Mouse (Mus musculus) hindbrain, embryonic 15.5 days (tissue): ENCODE results near the gene Dhx37. TPM values are rescaled to one million over a fixed set of nuclear protein-coding genes. Genes with fewer than 3 reads are reported as not detected.
A peak's percentile ranks its signal among the peaks of the same experiment; 100 is the strongest.
"Not testable (repeated sequence)": the region's sequence is repeated elsewhere in the genome, so short reads cannot be mapped to it uniquely, and the experiment has no call there.

Experiments
- ATAC-seq: fragments of 200-750 bp; cut with Nextera tagmentation; 2 replicates; pipeline ENCODE4 v1.8.0; 2017; ENCODE audit warnings: low read depth, moderate number of reproducible peaks, moderate TSS enrichment; ENCODE audit not compliant: low FRiP score
- H3K27ac ChIP-seq: fragments of 300-500 bp; sonication (generic); replicated peaks from 2 replicates; pipeline ENCODE4 v1.5.1; 2015; ENCODE audit warnings: mild to moderate bottlenecking, inconsistent platforms
- H3K27me3 ChIP-seq: fragments of 300-500 bp; sonication (generic); 2 replicates; pipeline ENCODE4 v1.6.1; 2015; ENCODE audit warnings: control low read depth, inconsistent platforms
- H3K36me3 ChIP-seq: fragments of 300-500 bp; sonication (generic); 2 replicates; pipeline ENCODE4 v1.6.1; 2015; ENCODE audit warnings: control low read depth, inconsistent platforms
- H3K4me1 ChIP-seq: fragments of 300-500 bp; sonication (generic); replicated peaks from 2 replicates; pipeline ENCODE4 v1.6.1; 2015; ENCODE audit warnings: control low read depth, inconsistent platforms
- H3K4me2 ChIP-seq: fragments of 300-500 bp; sonication (generic); 2 replicates; pipeline ENCODE4 v1.6.1; 2015; ENCODE audit warnings: moderate library complexity, mild to moderate bottlenecking, inconsistent platforms
- H3K4me3 ChIP-seq: fragments of 300-500 bp; sonication (generic); 2 replicates; pipeline ENCODE4 v1.5.1; 2015; ENCODE audit warnings: mild to moderate bottlenecking, inconsistent platforms
- H3K9ac ChIP-seq: fragments of 300-500 bp; sonication (generic); 2 replicates; pipeline ENCODE4 v1.6.1; 2015; ENCODE audit warnings: inconsistent platforms
- H3K9me3 ChIP-seq: fragments of 300-500 bp; sonication (generic); 2 replicates; pipeline ENCODE4 v1.6.1; 2016; ENCODE audit warnings: control low read depth, inconsistent platforms
- WGBS: fragments of 180-500 bp; shearing (Covaris S2); methylation state at CpG from one replicate; pipeline ENCODE4 v1.1.7; 2015; 5-methylcytosine and 5-hydroxymethylcytosine counted together
- polyA plus RNA-seq: library from polyadenylated mRNA; unstranded; fragments of >200 nt; fragmentation: Nextera tagmentation; extraction: Ambion mirVana; gene quantifications from 2 replicates; pipeline ENCODE4 v1.2.1, GENCODE M21; 2015

Dhx37 gene
- polyA plus RNA-seq, 1 experiment from 2014 or later = 10.9 TPM

- H3K4me3 ChIP-seq = no peak overlapping the region
- peaks cover 8% of the 10 kb centered on the region for H3K4me1 ChIP-seq
- 90% methylated on average over 3 of the region's 3 CpGs for WGBS
- ATAC-seq = no peak
- H3K4me2 ChIP-seq = no peak overlapping the region
- H3K9ac ChIP-seq = no peak overlapping the region
- no peak overlapping the region for H3K27ac ChIP-seq
- H3K9me3 ChIP-seq = no peaks in the 10 kb centered on the region
- H3K27me3 ChIP-seq = no peaks in the 10 kb centered on the region
- 0 out of 2 replicates have a peak, but pooled peaks cover 7% of the 10 kb centered on the region for H3K36me3 ChIP-seq
Measured at GRCm38 (mm10) chr5:125448026-125448425, 14.1 kb upstream of the Dhx37 start.

GRCm38 (mm10) chr5:125446344-125446743 is 12.4 kb upstream of the Dhx37 start:
- 70% methylated on average over 7 of the region's 7 CpGs for WGBS
- no peak for ATAC-seq

DNA sequence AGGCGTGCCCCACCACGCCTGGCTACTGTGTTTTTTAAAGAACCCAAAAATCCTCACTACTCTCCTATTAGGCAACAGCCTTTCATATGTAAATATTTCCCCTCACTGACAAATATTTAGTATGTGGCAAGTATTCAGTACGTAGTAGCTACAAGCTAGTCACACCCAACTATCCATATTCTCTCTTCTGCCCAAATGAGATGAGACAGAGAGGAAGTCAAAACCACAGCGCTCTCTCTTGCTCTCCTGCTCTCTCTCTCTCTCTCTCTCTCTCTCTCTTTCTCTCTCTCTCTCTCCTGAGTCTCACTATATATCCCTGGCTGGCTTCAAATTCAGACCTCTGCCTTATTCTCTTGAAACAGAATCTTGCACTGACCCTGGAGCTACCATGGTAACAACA is 10.6 kb upstream of the Dhx37 start:
- H3K27ac ChIP-seq = no peak overlapping the region
- H3K9ac ChIP-seq = no peak overlapping the region
- H3K4me3 ChIP-seq = no peak overlapping the region
- no peak for ATAC-seq
- no peaks in the 10 kb centered on the region for H3K27me3 ChIP-seq
- 91% methylated on average over 4 of the region's 4 CpGs for WGBS
- H3K4me2 ChIP-seq = no peak overlapping the region
- H3K9me3 ChIP-seq = no peaks in the 10 kb centered on the region
- peaks cover 23% of the 10 kb centered on the region for H3K4me1 ChIP-seq
- no peaks in the 10 kb centered on the region for H3K36me3 ChIP-seq

More at GRCm38 (mm10) chr5:125446344-125446743, 12.4 kb upstream of the Dhx37 start:
- no peak overlapping the region for H3K9ac ChIP-seq
- H3K27me3 ChIP-seq = no peaks in the 10 kb centered on the region
- peaks cover 19% of the 10 kb centered on the region for H3K4me1 ChIP-seq
- no peaks in the 10 kb centered on the region for H3K36me3 ChIP-seq
- no peak overlapping the region for H3K27ac ChIP-seq
- H3K4me2 ChIP-seq = no peak overlapping the region
- no peak overlapping the region for H3K4me3 ChIP-seq
- H3K9me3 ChIP-seq = no peaks in the 10 kb centered on the region

DNA sequence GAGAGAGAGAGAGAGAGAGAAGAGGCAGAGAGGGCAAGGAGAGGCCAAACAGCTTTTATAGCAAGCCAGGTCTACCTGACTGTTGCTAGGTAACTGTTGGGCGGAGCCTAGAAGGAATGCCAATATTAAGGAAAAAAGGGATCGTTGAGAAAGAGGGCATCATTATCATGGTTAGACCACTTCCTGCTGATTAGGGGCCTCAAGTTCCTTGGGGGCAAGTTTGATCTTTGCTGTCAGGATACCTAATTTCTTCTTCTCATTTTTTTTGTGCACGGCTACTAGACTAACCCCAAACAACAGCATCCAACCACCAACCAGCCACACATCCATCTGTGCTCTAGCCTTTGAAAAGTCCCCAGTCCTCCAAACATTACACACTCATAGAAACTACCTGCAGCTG is 10.0 kb upstream of the Dhx37 start:
- no peak for ATAC-seq
- H3K27ac ChIP-seq = no peak overlapping the region
- no peaks in the 10 kb centered on the region for H3K9me3 ChIP-seq
- no peak overlapping the region for H3K9ac ChIP-seq
- peaks cover 23% of the 10 kb centered on the region for H3K4me1 ChIP-seq
- H3K27me3 ChIP-seq = no peaks in the 10 kb centered on the region
- H3K4me2 ChIP-seq = no peak overlapping the region
- 83% methylated on average over 3 of the region's 3 CpGs for WGBS
- H3K4me3 ChIP-seq = no peak overlapping the region
- no peaks in the 10 kb centered on the region for H3K36me3 ChIP-seq

DNA sequence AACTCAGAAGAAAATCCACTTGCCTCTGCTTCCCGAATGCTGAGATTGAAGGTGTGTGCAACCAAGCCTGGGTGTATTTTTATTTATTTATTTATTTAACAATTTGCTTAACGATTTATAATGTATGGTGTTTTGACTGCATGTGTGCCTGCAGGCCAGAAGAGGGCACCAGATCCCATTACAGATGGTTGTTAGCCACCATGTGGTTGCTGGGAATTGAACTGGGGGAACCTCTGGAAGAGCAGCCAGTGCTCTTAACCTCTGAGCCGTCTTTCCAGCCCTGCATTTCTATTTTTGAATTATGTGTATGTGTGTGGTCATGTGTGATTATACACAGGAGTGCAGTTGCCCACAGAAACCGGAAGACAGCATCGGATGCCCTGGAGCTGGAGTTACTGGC is 9.4 kb upstream of the Dhx37 start:
- no peak overlapping the region for H3K4me2 ChIP-seq
- H3K9me3 ChIP-seq = no peaks in the 10 kb centered on the region
- no peak overlapping the region for H3K4me3 ChIP-seq
- H3K27ac ChIP-seq = no peak overlapping the region
- H3K4me1 ChIP-seq = peaks cover 23% of the 10 kb centered on the region
- no peak for ATAC-seq
- H3K36me3 ChIP-seq = no peaks in the 10 kb centered on the region
- H3K9ac ChIP-seq = no peak overlapping the region
- H3K27me3 ChIP-seq = no peaks in the 10 kb centered on the region
- WGBS = 88% methylated on average over 5 of the region's 5 CpGs

GRCm38 (mm10) chr5:125442136-125442995 is 8.4 kb upstream of the Dhx37 start:
- no peaks in the 10 kb centered on the region for H3K27me3 ChIP-seq
- peak overlapping the region; percentile 94 for H3K4me3 ChIP-seq
- H3K4me2 ChIP-seq = peak overlapping the region; percentile 73
- no peaks in the 10 kb centered on the region for H3K36me3 ChIP-seq
- H3K4me1 ChIP-seq = peaks cover 23% of the 10 kb centered on the region
- ATAC-seq = peak; percentile 24; the same call in 1 of the 2 replicates
- no peaks in the 10 kb centered on the region for H3K9me3 ChIP-seq
- H3K27ac ChIP-seq = peak overlapping the region; percentile 82
- 25% methylated on average over 27 of the region's 27 CpGs for WGBS
- H3K9ac ChIP-seq = peak overlapping the region; percentile 90

- WGBS = 0% methylated on average over 70 of the region's 97 CpGs
- H3K36me3 ChIP-seq = no peaks in the 10 kb centered on the region
- peak; percentile 90 for ATAC-seq
- no peaks in the 10 kb centered on the region for H3K27me3 ChIP-seq
- peak within 1 kb of the TSS; percentile 82 for H3K27ac ChIP-seq
- H3K4me2 ChIP-seq = peak within 1 kb of the TSS; percentile 73
- H3K4me1 ChIP-seq = peaks cover 23% of the 10 kb centered on the region
- peak within 1 kb of the TSS; percentile 94 for H3K4me3 ChIP-seq
- H3K9ac ChIP-seq = peak within 1 kb of the TSS; percentile 90
- H3K9me3 ChIP-seq = no peaks in the 10 kb centered on the region
Measured at GRCm38 (mm10) chr5:125441234-125442114, 7.6 kb upstream of the Dhx37 start, which contains the start of gene Bri3bp. Gene Bri3bp (plus strand): TSS chr5:125441568.

DNA sequence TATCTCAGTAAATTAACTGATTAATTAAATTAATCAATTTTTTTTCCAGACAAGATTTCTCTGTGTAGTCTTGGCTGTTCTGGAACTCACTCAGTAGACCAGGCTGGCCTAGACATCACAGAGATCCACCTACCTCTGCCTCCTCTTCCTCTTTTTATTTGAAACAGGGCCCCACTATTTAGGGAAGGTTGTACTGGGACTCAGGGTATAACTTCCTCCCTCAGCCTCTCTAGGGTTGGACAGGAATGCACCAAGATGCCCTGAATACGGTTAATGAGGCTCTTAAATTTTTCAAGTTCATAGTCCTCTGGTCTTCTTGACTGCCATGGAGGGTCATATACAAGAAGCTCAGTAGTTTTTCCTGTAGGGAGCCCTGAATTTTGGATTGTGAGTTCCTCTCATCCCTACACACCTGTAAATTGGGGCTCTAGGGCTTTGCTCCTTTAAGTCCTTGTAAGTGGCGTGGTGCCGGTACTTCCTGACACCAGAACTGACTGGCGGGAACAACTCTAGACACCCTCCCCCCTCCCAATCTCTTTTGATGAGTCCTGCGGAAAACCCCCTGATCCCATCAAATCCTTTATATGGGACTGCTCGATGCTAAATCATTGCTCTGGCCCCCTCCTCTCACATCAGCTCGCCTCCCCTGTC is 6.8 kb upstream of the Dhx37 start:
- peak overlapping the region; percentile 82 for H3K27ac ChIP-seq
- ATAC-seq = no peak

GRCm38 (mm10) chr5:125434347-125434746 is 426 bp upstream of the Dhx37 start:
- Histone ChIP-seq H3K4me3 (peak overlapping the region; percentile 84), H3K4me1 (peaks cover 13% of the 10 kb centered on the region), H3K36me3 (peaks cover 20% of the 10 kb centered on the region), H3K4me2 (peak overlapping the region; percentile 81)
- H3K9me3 ChIP-seq, H3K27ac ChIP-seq, H3K27me3 ChIP-seq, ATAC-seq, H3K9ac ChIP-seq: not testable (repeated sequence)
- WGBS = 55% methylated on average over 15 of the region's 15 CpGs

More for the DNA sequence above, 6.8 kb upstream of the Dhx37 start:
- H3K27me3 ChIP-seq = no peaks in the 10 kb centered on the region
- H3K4me2 ChIP-seq = peak overlapping the region; percentile 73
- 6% methylated on average over 7 of the region's 7 CpGs for WGBS
- no peaks in the 10 kb centered on the region for H3K36me3 ChIP-seq
- H3K9me3 ChIP-seq = no peaks in the 10 kb centered on the region
- peak overlapping the region; percentile 90 for H3K9ac ChIP-seq
- peak overlapping the region; percentile 94 for H3K4me3 ChIP-seq
- H3K4me1 ChIP-seq = peaks cover 23% of the 10 kb centered on the region

- Histone ChIP-seq H3K36me3 (peaks cover 40% of the 10 kb centered on the region), H3K4me2 (peak overlapping the region; percentile 81), H3K4me1 (peaks cover 13% of the 10 kb centered on the region)
- not testable (repeated sequence) for H3K27me3 ChIP-seq, H3K4me3 ChIP-seq, H3K27ac ChIP-seq, H3K9me3 ChIP-seq, ATAC-seq, H3K9ac ChIP-seq
- 93% methylated on average over 2 of the region's 2 CpGs for WGBS
Measured at GRCm38 (mm10) chr5:125432324-125432723, 1.6 kb downstream of the Dhx37 start.

DNA sequence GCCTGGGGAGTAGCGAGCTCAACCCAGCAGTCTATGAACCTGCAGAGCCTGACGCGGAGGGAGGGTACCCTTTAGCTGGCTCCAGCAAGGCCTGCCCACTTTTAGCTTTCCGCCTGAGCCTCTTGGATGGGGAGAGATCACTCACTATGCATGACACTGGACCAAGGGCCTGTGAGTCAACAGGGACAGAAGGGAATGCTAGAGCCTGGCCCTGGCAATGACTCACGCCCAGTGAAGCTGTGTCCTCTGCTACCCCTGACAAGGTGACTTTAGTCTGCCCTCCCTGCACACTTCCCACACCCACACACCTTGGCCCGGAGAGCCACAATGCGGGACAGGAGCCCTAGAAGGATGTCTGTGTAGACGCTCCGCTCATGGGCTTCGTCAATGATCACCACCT is 7.6 kb downstream of the Dhx37 start:
- no peak overlapping the region for H3K4me3 ChIP-seq
- 97% methylated on average over 10 of the region's 10 CpGs for WGBS

More for the DNA sequence above, 7.6 kb downstream of the Dhx37 start:
- ATAC-seq = no peak
- no peak overlapping the region for H3K4me2 ChIP-seq
- peaks cover 96% of the 10 kb centered on the region for H3K36me3 ChIP-seq
- H3K4me1 ChIP-seq = no peaks in the 10 kb centered on the region
- no peaks in the 10 kb centered on the region for H3K9me3 ChIP-seq
- H3K27me3 ChIP-seq = no peaks in the 10 kb centered on the region
- H3K9ac ChIP-seq = no peak overlapping the region
- no peak overlapping the region for H3K27ac ChIP-seq
